Mouse (Mus musculus): Measurements from ENCODE around the gene Crybb3. TPM values are rescaled to one million over a fixed set of nuclear protein-coding genes. Genes with fewer than 3 reads are reported as not detected.

Crybb3 gene
- polyA plus RNA-seq, 1 experiment: 21.0 TPM

DNA sequence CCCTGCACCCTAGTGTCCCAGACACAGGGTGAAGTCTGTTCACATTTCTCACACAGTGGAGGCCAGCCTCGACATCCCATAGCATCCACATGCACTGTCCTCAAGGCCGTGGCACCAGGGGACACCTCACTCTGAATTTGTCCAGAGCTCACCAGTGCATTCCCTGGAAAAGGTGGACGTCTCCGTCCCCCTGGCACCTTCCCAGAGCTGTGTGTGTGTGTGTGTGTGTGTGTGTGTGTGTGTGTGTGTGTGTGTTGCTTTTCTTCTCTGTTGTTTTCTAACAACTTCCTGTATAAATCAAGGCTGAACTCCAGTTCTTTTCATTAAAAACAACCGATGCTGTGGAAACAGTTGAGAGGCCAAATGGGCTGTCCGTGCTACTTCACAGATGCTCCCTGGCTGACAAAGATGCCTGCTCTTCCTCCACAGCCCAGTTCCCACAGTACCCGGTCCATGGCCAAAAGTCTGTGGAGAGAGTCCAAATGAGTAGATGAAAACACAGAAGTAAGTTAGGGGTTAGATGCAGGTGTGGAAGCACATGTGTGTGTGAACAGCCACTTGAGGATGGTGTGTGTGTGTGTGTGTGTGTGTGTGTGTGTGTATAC is 30.7 kb downstream of the Crybb3 start:
- WGBS: 53% methylated on average over 7 of the region's 7 CpGs
- Histone ChIP-seq H3K4me3 (ENCODE audit: low read depth, low read length) (no peak overlapping the region), H3K4me1 (ENCODE audit: control insufficient read depth, insufficient read depth, insufficient read length, low read length) (no peaks in the 10 kb centered on the region; the same call in 1 of the 2 replicates), H3K27me3 (ENCODE audit: control insufficient read depth, insufficient read depth, low read length) (no peaks in the 10 kb centered on the region), H3K36me3 (ENCODE audit: control insufficient read depth, insufficient read depth, low read length) (no peaks in the 10 kb centered on the region), H3K27ac (ENCODE audit: insufficient read depth, low read depth, low read length) (no peak overlapping the region)
- no peak for TF ChIP-seq CTCF (IDR thresholded peaks at IDR 0.05; ENCODE audit: extremely low read depth, insufficient read length, insufficient replicate concordance, low read depth, low read length)
- TF ChIP-seq POLR2A (IDR thresholded peaks at IDR 0.05; ENCODE audit: low read depth, low read length): no peak

DNA sequence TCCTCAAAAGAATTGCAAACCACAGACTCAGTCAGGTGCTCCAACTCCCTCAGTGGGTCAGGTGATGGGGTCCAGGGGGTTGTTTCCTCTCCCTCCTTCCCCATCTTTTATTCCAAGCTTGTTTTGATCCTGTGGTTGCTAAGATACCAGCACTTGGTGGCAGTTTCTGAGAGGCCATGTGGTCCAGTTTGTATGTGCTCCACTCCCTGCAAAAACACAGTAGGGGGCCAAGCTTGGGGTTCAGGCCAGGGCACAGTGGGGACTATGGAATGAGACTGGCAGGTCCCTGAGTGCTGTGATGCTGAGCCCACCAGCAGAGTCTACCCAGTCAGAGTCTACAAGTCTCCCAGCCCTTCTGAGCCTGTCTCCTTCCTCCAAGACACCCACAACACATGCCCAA is 31.5 kb downstream of the Crybb3 start:
- Histone ChIP-seq H3K27me3 (ENCODE audit: control insufficient read depth, insufficient read depth, low read length) (no peaks in the 10 kb centered on the region), H3K4me1 (ENCODE audit: control insufficient read depth, insufficient read depth, insufficient read length, low read length) (no peaks in the 10 kb centered on the region; the same call in 1 of the 2 replicates), H3K4me3 (ENCODE audit: low read depth, low read length) (no peak overlapping the region), H3K27ac (ENCODE audit: insufficient read depth, low read depth, low read length) (no peak overlapping the region), H3K36me3 (ENCODE audit: control insufficient read depth, insufficient read depth, low read length) (no peaks in the 10 kb centered on the region)
- TF ChIP-seq CTCF (IDR thresholded peaks at IDR 0.05; ENCODE audit: extremely low read depth, insufficient read length, insufficient replicate concordance, low read depth, low read length): no peak

DNA sequence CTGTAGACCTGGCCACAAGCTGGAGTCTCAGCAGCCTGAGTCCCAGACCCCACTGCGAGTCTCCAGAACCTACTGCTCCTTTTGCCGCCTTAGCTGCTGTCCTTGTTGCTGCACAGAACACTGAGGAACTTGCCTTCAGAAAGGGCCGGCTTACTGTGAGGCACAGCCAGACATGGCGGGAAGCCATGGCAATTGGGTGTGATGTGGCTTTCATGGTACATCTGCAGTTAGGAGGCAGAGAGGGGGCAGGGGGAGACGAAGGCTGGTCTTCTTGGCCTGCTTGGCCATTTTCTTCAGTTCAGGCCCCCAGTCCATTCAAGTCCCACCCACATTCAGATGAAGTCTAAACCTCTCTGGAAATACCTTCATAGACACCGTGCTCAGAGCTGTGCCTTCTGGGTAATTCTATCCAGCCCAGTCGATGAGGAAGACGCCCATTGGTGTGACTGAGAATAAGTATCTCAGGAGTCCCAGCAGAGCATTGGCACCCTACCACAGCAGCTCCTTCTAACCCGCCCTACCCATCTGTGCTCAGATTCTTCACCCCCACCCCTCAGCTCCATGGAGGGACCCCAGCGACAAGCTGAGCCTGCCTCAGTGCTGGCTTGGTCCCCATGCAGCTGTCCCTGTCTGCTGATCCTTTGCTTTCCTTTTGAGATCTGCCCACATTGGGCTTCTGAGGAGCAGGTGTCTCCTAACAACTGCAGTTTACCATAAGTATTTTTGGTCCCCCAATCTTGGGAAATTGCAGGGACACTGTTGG is 35.7 kb downstream of the Crybb3 start:
- Histone ChIP-seq H3K4me1 (ENCODE audit: control insufficient read depth, insufficient read depth, insufficient read length, low read length) (peaks cover 4% of the 10 kb centered on the region; the same call in 1 of the 2 replicates), H3K27ac (ENCODE audit: insufficient read depth, low read depth, low read length) (no peak overlapping the region), H3K27me3 (ENCODE audit: control insufficient read depth, insufficient read depth, low read length) (no peaks in the 10 kb centered on the region), H3K36me3 (ENCODE audit: control insufficient read depth, insufficient read depth, low read length) (no peaks in the 10 kb centered on the region), H3K4me3 (ENCODE audit: low read depth, low read length) (no peak overlapping the region)
- 90% methylated on average over 10 of the region's 10 CpGs for WGBS
- TF ChIP-seq CTCF (IDR thresholded peaks at IDR 0.05; ENCODE audit: extremely low read depth, insufficient read length, insufficient replicate concordance, low read depth, low read length) (no peak), POLR2A (IDR thresholded peaks at IDR 0.05; ENCODE audit: low read depth, low read length) (no peak)

DNA sequence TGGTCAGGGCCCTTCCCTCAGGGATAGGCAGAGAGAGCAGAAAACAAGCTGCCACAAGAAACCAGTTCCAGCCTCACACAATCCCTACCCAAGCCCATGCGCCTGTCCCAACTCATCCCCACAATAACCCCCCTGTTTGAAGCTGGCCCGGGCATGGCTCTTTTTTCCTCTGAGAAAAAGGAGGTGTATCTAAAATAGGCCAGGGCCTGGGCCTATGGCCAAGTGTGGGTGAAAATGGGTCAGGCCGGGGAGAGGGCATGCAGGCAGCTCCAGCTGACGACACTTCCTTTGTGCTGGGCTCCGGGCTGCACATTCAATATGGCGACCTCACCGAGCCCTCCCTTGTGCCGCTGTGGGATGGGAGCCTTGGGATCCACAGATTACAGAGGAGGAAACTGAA is 37.9 kb downstream of the Crybb3 start:
- H3K36me3 ChIP-seq (ENCODE audit: control insufficient read depth, insufficient read depth, low read length): no peaks in the 10 kb centered on the region
- TF ChIP-seq POLR2A (IDR thresholded peaks at IDR 0.05; ENCODE audit: low read depth, low read length) (no peak), CTCF (IDR thresholded peaks at IDR 0.05; ENCODE audit: extremely low read depth, insufficient read length, insufficient replicate concordance, low read depth, low read length) (no peak)
- H3K4me1 ChIP-seq (ENCODE audit: control insufficient read depth, insufficient read depth, insufficient read length, low read length): peaks cover 4% of the 10 kb centered on the region; the same call in 1 of the 2 replicates
- H3K4me3 ChIP-seq (ENCODE audit: low read depth, low read length): no peak overlapping the region
- H3K27ac ChIP-seq (ENCODE audit: insufficient read depth, low read depth, low read length): no peak overlapping the region
- H3K27me3 ChIP-seq (ENCODE audit: control insufficient read depth, insufficient read depth, low read length): no peaks in the 10 kb centered on the region
- WGBS: 90% methylated on average over 8 of the region's 8 CpGs

DNA sequence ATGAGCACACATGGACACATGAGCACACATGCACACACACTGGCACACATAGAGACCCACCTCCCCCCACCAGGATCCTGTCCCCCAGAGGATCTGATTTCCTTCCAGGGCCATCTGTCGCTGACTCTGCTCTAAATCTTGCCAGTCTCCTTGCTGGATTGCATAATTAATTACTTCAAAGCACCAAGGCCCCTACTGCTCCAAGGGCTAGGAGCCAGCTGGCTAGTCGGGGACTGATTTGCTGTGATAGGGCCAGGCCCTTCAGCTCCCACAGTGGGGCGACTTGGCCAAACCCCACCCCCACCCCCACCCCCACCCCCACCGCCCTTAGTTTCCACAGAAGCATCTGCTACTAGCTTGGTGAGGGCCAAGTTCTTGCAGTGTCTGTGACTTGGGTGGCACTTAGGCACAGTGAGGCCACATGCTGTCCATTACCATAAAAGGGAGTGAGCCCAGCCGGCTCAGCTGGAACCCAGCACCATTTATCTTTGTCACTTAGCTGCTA is 39.8 kb downstream of the Crybb3 start:
- Histone ChIP-seq H3K27ac (ENCODE audit: insufficient read depth, low read depth, low read length) (no peak overlapping the region), H3K4me3 (ENCODE audit: low read depth, low read length) (no peak overlapping the region), H3K36me3 (ENCODE audit: control insufficient read depth, insufficient read depth, low read length) (no peaks in the 10 kb centered on the region), H3K4me1 (ENCODE audit: control insufficient read depth, insufficient read depth, insufficient read length, low read length) (peaks cover 4% of the 10 kb centered on the region; the same call in 1 of the 2 replicates), H3K27me3 (ENCODE audit: control insufficient read depth, insufficient read depth, low read length) (no peaks in the 10 kb centered on the region)
- no peak for TF ChIP-seq POLR2A (IDR thresholded peaks at IDR 0.05; ENCODE audit: low read depth, low read length)
- no peak for TF ChIP-seq CTCF (IDR thresholded peaks at IDR 0.05; ENCODE audit: extremely low read depth, insufficient read length, insufficient replicate concordance, low read depth, low read length)
- 24% methylated on average over 5 of the region's 5 CpGs for WGBS

DNA sequence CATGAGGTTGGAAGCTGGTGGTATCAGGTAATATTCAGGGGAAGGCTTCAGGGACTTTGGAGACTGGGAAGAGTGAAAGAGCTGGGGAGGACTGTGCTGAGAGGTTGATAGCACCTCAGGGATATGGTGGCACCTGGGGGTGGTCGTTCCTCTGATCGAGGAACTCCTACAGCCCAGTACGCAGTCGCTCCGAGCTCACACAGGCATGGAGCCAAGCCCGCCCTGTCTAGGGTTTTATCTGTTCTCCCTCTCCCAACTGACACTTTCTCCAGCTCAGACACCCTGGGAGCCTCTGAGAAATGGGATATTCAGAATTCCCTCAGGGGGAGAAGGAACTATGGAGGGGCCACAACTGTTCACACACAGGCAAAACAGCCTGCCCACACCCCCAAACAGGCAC is 40.6 kb downstream of the Crybb3 start:
- no peaks in the 10 kb centered on the region for H3K36me3 ChIP-seq (ENCODE audit: control insufficient read depth, insufficient read depth, low read length)
- H3K27me3 ChIP-seq (ENCODE audit: control insufficient read depth, insufficient read depth, low read length): no peaks in the 10 kb centered on the region
- H3K27ac ChIP-seq (ENCODE audit: insufficient read depth, low read depth, low read length): no peak overlapping the region
- no peak overlapping the region for H3K4me3 ChIP-seq (ENCODE audit: low read depth, low read length)
- no peak for TF ChIP-seq POLR2A (IDR thresholded peaks at IDR 0.05; ENCODE audit: low read depth, low read length)
- TF ChIP-seq CTCF (IDR thresholded peaks at IDR 0.05; ENCODE audit: extremely low read depth, insufficient read length, insufficient replicate concordance, low read depth, low read length): no peak
- peaks cover 6% of the 10 kb centered on the region; the same call in 1 of the 2 replicates for H3K4me1 ChIP-seq (ENCODE audit: control insufficient read depth, insufficient read depth, insufficient read length, low read length)
- WGBS: 31% methylated on average over 6 of the region's 6 CpGs

DNA sequence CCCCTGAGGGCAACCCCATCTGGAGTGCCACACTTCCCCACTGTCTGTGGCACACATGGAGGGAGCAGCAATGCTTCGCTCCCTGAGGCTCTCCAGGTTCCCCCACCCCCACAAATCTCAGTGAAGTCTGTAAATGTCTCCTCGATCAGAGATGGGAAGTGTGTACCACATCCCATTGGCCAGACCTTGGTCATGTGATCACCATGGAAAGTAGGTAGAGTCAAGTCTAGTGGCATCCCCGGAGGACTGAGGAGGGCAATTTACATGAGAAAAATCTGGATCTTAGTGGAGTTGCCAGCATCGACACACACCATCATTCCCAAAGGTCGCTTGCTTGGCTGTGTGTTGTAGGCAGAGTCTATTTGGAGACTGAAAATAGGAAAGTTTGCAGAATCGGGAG is 42.8 kb downstream of the Crybb3 start:
- TF ChIP-seq POLR2A (IDR thresholded peaks at IDR 0.05; ENCODE audit: low read depth, low read length) (no peak), CTCF (IDR thresholded peaks at IDR 0.05; ENCODE audit: extremely low read depth, insufficient read length, insufficient replicate concordance, low read depth, low read length) (no peak)
- H3K27ac ChIP-seq (ENCODE audit: insufficient read depth, low read depth, low read length): no peak overlapping the region
- WGBS: 93% methylated on average over 6 of the region's 6 CpGs
- peaks cover 10% of the 10 kb centered on the region; the same call in 1 of the 2 replicates for H3K4me1 ChIP-seq (ENCODE audit: control insufficient read depth, insufficient read depth, insufficient read length, low read length)
- no peaks in the 10 kb centered on the region for H3K36me3 ChIP-seq (ENCODE audit: control insufficient read depth, insufficient read depth, low read length)
- H3K27me3 ChIP-seq (ENCODE audit: control insufficient read depth, insufficient read depth, low read length): no peaks in the 10 kb centered on the region
- no peak overlapping the region for H3K4me3 ChIP-seq (ENCODE audit: low read depth, low read length)

All from small intestine, adult 2 months (tissue).